ENCODE assay signal across 7 mouse cellular contexts in the genomic region with DNA sequence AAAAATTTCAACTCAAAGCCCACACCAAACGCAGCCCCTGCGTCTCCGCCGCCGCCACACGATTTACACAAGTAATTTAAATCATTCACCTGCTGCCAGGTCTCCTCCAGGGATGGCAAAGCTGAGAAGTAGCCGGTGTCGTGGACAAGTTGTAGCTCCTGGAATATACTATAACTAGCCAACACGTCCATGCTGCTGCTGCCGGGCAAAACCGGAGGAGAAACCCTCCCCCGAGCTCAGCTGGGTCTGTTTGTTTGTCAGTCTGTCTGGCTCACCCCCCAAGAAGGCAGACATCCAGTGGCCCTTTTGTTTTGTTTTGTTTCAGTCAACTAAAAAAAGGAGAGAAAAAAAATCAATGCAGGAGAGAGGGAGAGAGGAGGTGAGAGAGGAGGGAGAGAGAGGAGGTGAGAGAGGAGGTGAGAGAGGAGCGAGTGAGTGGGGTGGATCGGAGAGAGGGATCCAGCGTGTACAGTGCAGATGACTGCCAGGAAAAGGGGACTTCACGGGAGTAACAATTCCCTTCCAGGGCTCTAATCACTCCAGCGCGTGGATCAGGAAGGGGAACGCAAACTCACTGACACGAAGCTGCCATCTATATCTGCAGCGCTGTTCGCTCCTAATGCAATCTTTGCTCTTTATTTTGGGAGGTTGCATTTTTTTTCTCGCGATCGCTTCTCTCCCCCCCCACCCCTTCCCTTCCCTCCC. TPM values are rescaled to one million over a fixed set of nuclear protein-coding genes. Genes with fewer than 3 reads are reported as not detected.
DNase-seq lines count a peak whose midpoint lies in the region; ATAC-seq and TF ChIP-seq lines count a peak whose summit lies in the region.

No protein-coding gene starts in this region.

- peak; percentile 61 for ATAC-seq in heart, embryonic 12.5 days (ENCODE audit: insufficient number of reproducible peaks, low FRiP score)
- ATAC-seq in kidney, embryonic 16.5 days (ENCODE audit: low FRiP score, low TSS enrichment): peak; percentile 54
- ATAC-seq in limb, embryonic 15.5 days (ENCODE audit: insufficient number of reproducible peaks, low FRiP score, low TSS enrichment, low read depth): peak; percentile 57
- ATAC-seq in midbrain, embryonic 16.5 days: peak; percentile 71
- ATAC-seq in stomach, embryonic 16.5 days (ENCODE audit: insufficient read depth, low FRiP score): peak; percentile 39; the same call in 1 of the 2 replicates

- TF ChIP-seq CTCF in cortical plate, adult 2 months (IDR thresholded peaks at IDR 0.05; ENCODE audit: extremely low read depth, insufficient read depth, low read length): no peak

- H3K36me3 ChIP-seq in heart, embryonic 12.5 days: no peaks in the 10 kb centered on the region
- H3K36me3 ChIP-seq in kidney, embryonic 16.5 days (ENCODE audit: insufficient read depth, low read length): no peaks in the 10 kb centered on the region
- no peaks in the 10 kb centered on the region for H3K36me3 ChIP-seq in limb, embryonic 15.5 days
- no peaks in the 10 kb centered on the region for H3K36me3 ChIP-seq in midbrain, embryonic 16.5 days (ENCODE audit: control insufficient read depth, insufficient read depth, low read length)
- no peaks in the 10 kb centered on the region for H3K36me3 ChIP-seq in stomach, embryonic 16.5 days (ENCODE audit: control insufficient read depth, insufficient read depth, low read length)

- DNase-seq in adrenal gland, postnatal 36 days: peak; percentile 28 to 36

- H3K4me2 ChIP-seq in heart, embryonic 12.5 days: peak overlapping the region; percentile 72
- peak overlapping the region; percentile 83 for H3K4me2 ChIP-seq in kidney, embryonic 16.5 days (replicated peaks; ENCODE audit: low read depth, low read length)
- H3K4me2 ChIP-seq in limb, embryonic 15.5 days: peak overlapping the region; percentile 63
- H3K4me2 ChIP-seq in midbrain, embryonic 16.5 days (ENCODE audit: low read length): peak overlapping the region; percentile 74
- H3K4me2 ChIP-seq in stomach, embryonic 16.5 days (ENCODE audit: low read depth, low read length): peak overlapping the region; percentile 81

- H3K4me3 ChIP-seq in cortical plate, adult 2 months (ENCODE audit: insufficient read depth, low read length): peak overlapping the region; percentile 86
- H3K4me3 ChIP-seq in heart, embryonic 12.5 days: peak overlapping the region; percentile 84
- peak overlapping the region; percentile 81 for H3K4me3 ChIP-seq in kidney, embryonic 16.5 days (ENCODE audit: low read length)
- peak overlapping the region; percentile 73 for H3K4me3 ChIP-seq in limb, embryonic 15.5 days
- peak overlapping the region; percentile 69 for H3K4me3 ChIP-seq in midbrain, embryonic 16.5 days (ENCODE audit: low read depth, low read length)
- H3K4me3 ChIP-seq in stomach, embryonic 16.5 days (replicated peaks; ENCODE audit: low read length): peak overlapping the region; percentile 78

- TF ChIP-seq POLR2A in cortical plate, adult 2 months (IDR thresholded peaks at IDR 0.05; ENCODE audit: extremely low read depth, insufficient read depth, low read length): peak; percentile 87

- H3K27me3 ChIP-seq in heart, embryonic 12.5 days (replicated peaks): no peaks in the 10 kb centered on the region
- no peaks in the 10 kb centered on the region for H3K27me3 ChIP-seq in kidney, embryonic 16.5 days (ENCODE audit: insufficient read depth, low read length)
- H3K27me3 ChIP-seq in limb, embryonic 15.5 days: no peaks in the 10 kb centered on the region
- no peaks in the 10 kb centered on the region for H3K27me3 ChIP-seq in midbrain, embryonic 16.5 days (ENCODE audit: control insufficient read depth, insufficient read depth, low read depth, low read length)
- no peaks in the 10 kb centered on the region for H3K27me3 ChIP-seq in stomach, embryonic 16.5 days (ENCODE audit: control insufficient read depth, insufficient read depth, low read length)

- under 1% methylated on average over 25 of the region's 25 CpGs for WGBS in heart, embryonic 12.5 days
- 0% methylated on average over 24 of the region's 25 CpGs for WGBS in kidney, embryonic 16.5 days
- WGBS in limb, embryonic 15.5 days: under 1% methylated on average over 25 of the region's 25 CpGs
- WGBS in midbrain, embryonic 16.5 days: under 1% methylated on average over 25 of the region's 25 CpGs
- WGBS in stomach, embryonic 16.5 days: under 1% methylated on average over 25 of the region's 25 CpGs

- peaks cover 8% of the 10 kb centered on the region; the same call in 1 of the 2 replicates for H3K4me1 ChIP-seq in cortical plate, adult 2 months (ENCODE audit: control insufficient read depth, insufficient read depth, low read length)
- peaks cover 26% of the 10 kb centered on the region for H3K4me1 ChIP-seq in heart, embryonic 12.5 days (replicated peaks)
- H3K4me1 ChIP-seq in kidney, embryonic 16.5 days (ENCODE audit: insufficient read depth, low read length): peaks cover 32% of the 10 kb centered on the region
- H3K4me1 ChIP-seq in limb, embryonic 15.5 days: peaks cover 31% of the 10 kb centered on the region
- H3K4me1 ChIP-seq in midbrain, embryonic 16.5 days (ENCODE audit: control insufficient read depth, insufficient read depth, low read length): peaks cover 27% of the 10 kb centered on the region
- peaks cover 13% of the 10 kb centered on the region; the same call in 1 of the 2 replicates for H3K4me1 ChIP-seq in stomach, embryonic 16.5 days (ENCODE audit: control insufficient read depth, insufficient read depth, low read length)

- H3K9me3 ChIP-seq in heart, embryonic 12.5 days (replicated peaks): no peaks in the 10 kb centered on the region
- no peaks in the 10 kb centered on the region for H3K9me3 ChIP-seq in kidney, embryonic 16.5 days (ENCODE audit: low read length)
- no peaks in the 10 kb centered on the region for H3K9me3 ChIP-seq in limb, embryonic 15.5 days
- no peaks in the 10 kb centered on the region for H3K9me3 ChIP-seq in midbrain, embryonic 16.5 days (replicated peaks; ENCODE audit: control insufficient read depth, low read length, poor library complexity, severe bottlenecking)
- no peaks in the 10 kb centered on the region for H3K9me3 ChIP-seq in stomach, embryonic 16.5 days (replicated peaks; ENCODE audit: control insufficient read depth, low read length)

- H3K27ac ChIP-seq in cortical plate, adult 2 months (ENCODE audit: insufficient read depth, low read length): peak overlapping the region; percentile 95
- peak overlapping the region; percentile 100 for H3K27ac ChIP-seq in heart, embryonic 12.5 days (ENCODE audit: poor library complexity, severe bottlenecking)
- peak overlapping the region; percentile 96 for H3K27ac ChIP-seq in kidney, embryonic 16.5 days (ENCODE audit: low read length)
- peak overlapping the region; percentile 100 for H3K27ac ChIP-seq in limb, embryonic 15.5 days
- H3K27ac ChIP-seq in midbrain, embryonic 16.5 days (ENCODE audit: low read length): peak overlapping the region; percentile 100
- peak overlapping the region; percentile 97 for H3K27ac ChIP-seq in stomach, embryonic 16.5 days (ENCODE audit: low read length)

- peak overlapping the region; percentile 95 for H3K9ac ChIP-seq in heart, embryonic 12.5 days
- peak overlapping the region; percentile 99 for H3K9ac ChIP-seq in kidney, embryonic 16.5 days (replicated peaks; ENCODE audit: low read length)
- peak overlapping the region; percentile 56 for H3K9ac ChIP-seq in limb, embryonic 15.5 days
- peak overlapping the region; percentile 71 for H3K9ac ChIP-seq in midbrain, embryonic 16.5 days (ENCODE audit: low read depth, low read length)
- H3K9ac ChIP-seq in stomach, embryonic 16.5 days (ENCODE audit: low read length): peak overlapping the region; percentile 88

RNA-seq across cellular contexts. Expression of a gene that starts 1.1 kb away (rescaled TPM):
- 10 to 100 TPM; 16.6 to 20.8 TPM for total RNA-seq in adrenal gland, postnatal 36 days (2021)
- 18.4 and 18.6 TPM in 2 replicates for polyA plus RNA-seq in cortical plate, adult 2 months (2012; rRNA removed)
- 13.5 and 15.0 TPM in 2 replicates for polyA plus RNA-seq in heart, embryonic 12.5 days (2016; fragmentation: Nextera tagmentation; extraction: Ambion mirVana)
- polyA plus RNA-seq in kidney, embryonic 16.5 days (2015; fragmentation: Nextera tagmentation; extraction: Ambion mirVana): 23.6 and 26.8 TPM in 2 replicates
- polyA plus RNA-seq in limb, embryonic 15.5 days (2015; fragmentation: Nextera tagmentation; extraction: Ambion mirVana): 22.5 and 27.5 TPM in 2 replicates
- 130 and 135 TPM in 2 replicates for polyA plus RNA-seq in midbrain, embryonic 16.5 days (2015; fragmentation: Nextera tagmentation; extraction: Ambion mirVana)
- 22.9 and 25.4 TPM in 2 replicates for polyA plus RNA-seq in stomach, embryonic 16.5 days (2015; fragmentation: Nextera tagmentation; extraction: Ambion mirVana)

Comparison
In these comparisons a context has a peak if more than half of its experiments do, and no peak if none do; other contexts are left out.
1. Peak in every context shown above with its lines: DNase-seq, ATAC-seq, H3K4me3 ChIP-seq and H3K27ac ChIP-seq.